ENCODE assay signal across 18 mouse cellular contexts in the genomic region with DNA sequence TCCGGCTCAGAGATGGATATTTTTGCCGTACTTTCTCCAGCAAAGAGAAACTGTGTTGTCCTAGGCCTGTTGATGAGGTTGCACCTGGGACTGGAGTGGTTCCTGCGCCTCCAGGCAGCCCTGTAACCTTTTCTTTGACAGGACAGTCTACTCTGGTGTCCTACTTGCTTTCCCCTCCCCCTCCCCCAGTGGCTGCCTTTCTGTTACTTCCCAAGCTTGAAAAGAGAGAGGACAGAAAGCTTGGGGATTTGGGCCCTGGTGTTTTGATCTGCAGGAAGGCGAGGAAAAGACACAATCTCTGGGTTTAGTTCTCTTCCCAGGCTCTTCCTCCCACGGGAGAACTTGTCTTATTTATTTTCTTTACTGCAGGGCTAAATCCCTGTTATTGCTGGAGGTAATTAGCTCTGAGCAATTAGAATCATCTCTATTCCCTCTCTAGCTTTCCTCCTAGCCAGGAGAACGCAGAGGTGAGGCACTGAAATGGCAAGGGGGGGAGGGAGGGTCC.
DNase-seq lines count a peak whose midpoint lies in the region; ATAC-seq and TF ChIP-seq lines count a peak whose summit lies in the region.
"Had no signal": no experiment of that assay in that cellular context is flagged by ENCODE, and none has a peak within 500 bp of the region (broad histone marks: within the 10 kb centered on the region; RNA-seq: fewer than 3 reads in every experiment).

No protein-coding gene starts in this region.

- no peak for TF ChIP-seq CTCF in hindbrain, postnatal 0 days (IDR thresholded peaks at IDR 0.05; ENCODE audit: low read depth)

- ATAC-seq in hindbrain, postnatal 0 days: no peak
- no peak for ATAC-seq in megakaryocyte, adult 5-6 weeks (ENCODE audit: poor library complexity, severe bottlenecking)
- ATAC-seq: lung, postnatal 0 days had no signal

- no peaks in the 10 kb centered on the region for H3K4me1 ChIP-seq in hindbrain, postnatal 0 days (ENCODE audit: insufficient read depth, low read length)
- H3K4me1 ChIP-seq: heart, embryonic 15.5 days had no signal

- 37% methylated on average over 6 of the region's 6 CpGs for WGBS in hindbrain, postnatal 0 days

- no peaks in the 10 kb centered on the region for H3K36me3 ChIP-seq in hindbrain, postnatal 0 days (ENCODE audit: insufficient read depth, low read length)
- H3K36me3 ChIP-seq: forebrain, embryonic 12.5 days; heart, embryonic 15.5 days; limb, embryonic 12.5 days; midbrain, embryonic 12.5 days had no signal

- no peak overlapping the region for H3K27ac ChIP-seq in hindbrain, postnatal 0 days
- H3K27ac ChIP-seq: forebrain, embryonic 12.5 days; heart, embryonic 15.5 days; left cerebral cortex, adult 2 months; limb, embryonic 12.5 days; liver, embryonic 14.5 days; midbrain, embryonic 12.5 days had no signal

- intact Hi-C loops in heart, postnatal 36 days (cut with DNase I): no loop called here

- no peaks in the 10 kb centered on the region for H3K27me3 ChIP-seq in hindbrain, postnatal 0 days (ENCODE audit: insufficient read depth, low read length)
- H3K27me3 ChIP-seq: heart, embryonic 15.5 days; limb, embryonic 12.5 days had no signal

- H3K9ac ChIP-seq in hindbrain, postnatal 0 days (replicated peaks; ENCODE audit: low read length): no peak overlapping the region
- H3K9ac ChIP-seq: forebrain, embryonic 12.5 days; heart, embryonic 15.5 days; limb, embryonic 12.5 days; liver, embryonic 14.5 days; midbrain, embryonic 12.5 days had no signal

- DNase-seq in heart, adult 11 months: peak; percentile 71
- no peak for DNase-seq in heart, postnatal 36 days
- DNase-seq in testis, postnatal 14 days (ENCODE audit: low spot score): peak; percentile 6
- no peak for DNase-seq in testis, postnatal 10 days (ENCODE audit: low spot score)
- DNase-seq in hindbrain, postnatal 0 days (ENCODE audit: low spot score): peak; percentile 48
- DNase-seq in spleen, adult 18-20 months: no peak
- DNase-seq in heart, adult 9 months (ENCODE audit: low spot score in 2 of 2): no peak
- DNase-seq: adrenal gland, adult 8-10 months; cerebellum, adult 8-10 months; kidney, adult 9 months had no signal

- no peaks in the 10 kb centered on the region for H3K9me3 ChIP-seq in hindbrain, postnatal 0 days (ENCODE audit: low read length)
- H3K9me3 ChIP-seq: forebrain, embryonic 12.5 days; heart, embryonic 15.5 days; limb, embryonic 12.5 days; midbrain, embryonic 12.5 days had no signal

- no peak overlapping the region for H3K4me2 ChIP-seq in hindbrain, postnatal 0 days (ENCODE audit: low read depth, low read length)
- H3K4me2 ChIP-seq: forebrain, embryonic 12.5 days; heart, embryonic 15.5 days; limb, embryonic 12.5 days; midbrain, embryonic 12.5 days had no signal

- no peak overlapping the region for H3K4me3 ChIP-seq in hindbrain, postnatal 0 days (ENCODE audit: low read length)
- H3K4me3 ChIP-seq: forebrain, embryonic 12.5 days; heart, embryonic 15.5 days; left cerebral cortex, adult 2 months; limb, embryonic 12.5 days; midbrain, embryonic 12.5 days had no signal

Comparison
In these comparisons a context has a peak if more than half of its experiments do, and no peak if none do; other contexts are left out.
1. DNase-seq: peak in heart, adult 11 months (single experiment), testis, postnatal 14 days (single experiment) and hindbrain, postnatal 0 days (single experiment); none in heart, postnatal 36 days (0 of 2), testis, postnatal 10 days (single experiment), spleen, adult 18-20 months (0 of 2) and heart, adult 9 months (0 of 2).